Mouse (Mus musculus) 3T3-L1 (cell line): ENCODE results near the gene Cdc16.
A peak's percentile ranks its signal among the peaks of the same experiment; 100 is the strongest.
"Not testable (repeated sequence)": the region's sequence is repeated elsewhere in the genome, so short reads cannot be mapped to it uniquely, and the experiment has no call there.

ENCODE experiments used
- DNase-seq: peaks from one replicate; pipeline ENCODE4 v3.0.0-alpha.2; 2015; ENCODE audit warnings: low read depth, low spot score

Cdc16 gene

DNA sequence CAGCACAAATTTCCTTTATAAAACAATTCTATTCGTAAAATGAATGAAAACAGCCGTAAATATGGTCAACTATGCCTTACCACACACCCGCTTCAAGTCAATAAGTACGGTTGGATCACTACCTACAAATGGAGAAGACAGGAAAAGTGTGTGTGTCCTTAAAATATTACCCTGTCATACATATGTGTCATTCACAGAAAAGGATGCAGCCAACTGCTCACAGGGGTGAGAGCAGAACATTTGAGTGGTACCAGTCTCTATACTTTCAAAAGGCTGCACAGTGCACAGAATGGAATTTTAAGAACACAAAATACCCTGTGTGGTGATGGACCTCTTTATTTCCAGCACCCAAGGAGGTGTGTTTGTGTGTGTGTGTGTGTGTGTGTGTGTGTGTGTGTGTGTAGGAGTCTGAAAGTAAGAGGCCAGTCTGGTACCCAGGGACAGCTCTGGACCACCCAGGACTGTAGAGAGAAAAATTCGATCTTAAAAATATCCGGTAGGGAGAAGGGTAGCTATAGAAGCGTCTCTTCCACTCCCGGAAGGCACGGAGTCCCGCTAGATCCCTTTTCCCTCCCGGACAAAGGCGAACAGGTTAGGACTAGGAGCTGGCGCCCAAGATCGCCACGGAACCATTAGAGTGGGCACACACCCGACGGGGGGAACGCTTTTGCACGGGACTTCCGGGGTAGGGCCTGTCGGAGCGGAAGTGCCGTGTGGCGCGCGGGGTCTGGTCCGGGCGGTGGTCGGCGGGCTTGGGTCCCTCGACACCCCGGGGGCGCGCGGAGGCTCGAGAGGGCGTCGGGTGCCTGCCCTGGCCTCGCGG is at the start of gene Cdc16:
Gene Cdc16 (plus strand): TSS at position 695 of the 823 bp plus-strand sequence.
- peak; percentile 87 for DNase-seq

DNA sequence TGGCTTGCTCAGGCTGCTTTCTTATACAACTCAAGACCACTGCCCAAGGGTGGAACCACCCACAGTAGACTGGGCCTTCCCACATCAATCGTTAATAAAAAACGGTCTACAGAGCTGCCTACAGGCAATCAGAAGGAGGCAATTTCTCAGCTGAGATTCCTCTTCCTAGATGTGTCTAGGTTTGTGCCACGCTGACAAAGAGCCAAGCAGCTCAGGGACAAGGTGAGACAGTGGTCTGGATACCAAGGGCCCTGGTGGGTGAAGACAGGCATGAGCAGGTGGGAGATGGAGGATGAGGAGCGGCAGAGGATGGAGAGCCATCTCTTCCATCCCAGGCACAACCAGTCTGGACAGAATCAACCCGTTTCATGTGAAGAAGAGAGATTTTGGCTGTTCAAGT is 49.0 kb upstream of the Cdc16 start:
- no peak for DNase-seq

DNA sequence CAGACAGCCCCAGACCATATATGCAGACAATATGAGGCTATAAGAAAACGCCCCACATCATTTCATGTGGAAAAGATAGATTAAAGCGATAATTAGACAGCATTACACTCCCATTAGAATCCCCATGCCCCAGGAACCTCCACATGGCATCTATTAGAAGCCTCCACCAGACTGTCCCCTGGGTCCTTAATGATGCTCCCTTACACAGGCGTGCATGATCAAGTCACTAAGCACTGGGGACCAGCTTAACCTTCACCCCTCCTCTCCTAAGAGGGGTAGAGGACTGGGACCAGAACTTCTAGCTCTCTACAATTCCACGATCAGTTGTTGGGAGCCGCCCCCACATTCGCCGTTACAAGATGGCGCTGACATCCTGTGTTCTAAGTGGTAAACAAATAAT is 38.5 kb upstream of the Cdc16 start:
- DNase-seq = no peak

DNA sequence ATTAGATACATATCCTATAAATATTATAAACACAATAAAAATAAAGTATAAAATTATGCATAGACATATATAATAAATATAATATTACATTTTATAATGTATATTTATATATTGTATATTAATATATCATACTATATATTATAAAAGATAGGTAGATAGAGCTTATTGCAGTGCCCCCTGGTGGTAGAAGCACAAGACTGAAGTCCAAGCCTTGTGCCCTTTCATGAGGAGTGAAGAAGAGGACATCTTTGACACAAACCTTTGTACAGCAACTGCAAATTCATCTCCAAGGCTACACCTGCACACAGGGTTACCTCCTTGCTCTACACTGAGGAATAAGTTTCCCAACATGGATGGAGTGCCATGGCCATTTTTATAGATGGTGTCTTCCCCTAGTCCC is 31.8 kb upstream of the Cdc16 start:
- peak; percentile 79 for DNase-seq

DNA sequence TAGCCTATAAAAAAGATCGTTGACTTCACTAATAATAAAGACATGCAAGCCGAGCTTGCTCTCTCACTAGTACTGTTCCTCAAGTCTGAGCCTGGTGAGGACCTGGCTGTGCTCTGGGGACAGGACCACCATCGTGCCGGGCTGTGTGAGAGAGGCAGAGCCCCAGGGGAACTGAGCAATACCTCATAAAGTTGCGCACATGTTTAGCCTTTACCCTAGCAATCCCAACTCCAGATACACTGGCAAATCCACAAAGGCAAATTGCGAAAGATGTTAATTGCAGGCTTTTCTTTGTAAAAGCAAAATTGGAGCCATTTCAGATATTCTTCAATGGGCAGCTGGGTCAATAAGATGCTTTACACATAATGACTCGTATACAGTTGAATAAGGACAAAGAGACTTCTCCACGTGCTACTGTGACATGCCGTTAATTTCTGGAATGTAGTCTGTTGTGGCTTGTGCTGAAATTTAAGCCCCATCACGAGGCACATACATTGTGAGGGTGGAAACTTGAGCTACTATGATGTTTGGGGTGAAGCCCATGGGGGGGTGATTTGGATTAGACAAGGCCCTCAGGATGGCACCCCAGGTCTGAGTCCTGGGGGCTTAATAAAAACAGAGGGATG is 29.9 kb upstream of the Cdc16 start:
- DNase-seq = no peak

- DNase-seq = peak; percentile 28
Observed at GRCm38 (mm10) chr8:13740323-13740770, 17.1 kb upstream of the Cdc16 start.

- DNase-seq = no peak
Observed at GRCm38 (mm10) chr8:13740817-13741613, 16.5 kb upstream of the Cdc16 start.

GRCm38 (mm10) chr8:13746212-13746611 is 11.3 kb upstream of the Cdc16 start:
- not testable (repeated sequence) for DNase-seq

- peak; percentile 58 for DNase-seq
Observed at GRCm38 (mm10) chr8:13747626-13748025, 9.8 kb upstream of the Cdc16 start.

DNA sequence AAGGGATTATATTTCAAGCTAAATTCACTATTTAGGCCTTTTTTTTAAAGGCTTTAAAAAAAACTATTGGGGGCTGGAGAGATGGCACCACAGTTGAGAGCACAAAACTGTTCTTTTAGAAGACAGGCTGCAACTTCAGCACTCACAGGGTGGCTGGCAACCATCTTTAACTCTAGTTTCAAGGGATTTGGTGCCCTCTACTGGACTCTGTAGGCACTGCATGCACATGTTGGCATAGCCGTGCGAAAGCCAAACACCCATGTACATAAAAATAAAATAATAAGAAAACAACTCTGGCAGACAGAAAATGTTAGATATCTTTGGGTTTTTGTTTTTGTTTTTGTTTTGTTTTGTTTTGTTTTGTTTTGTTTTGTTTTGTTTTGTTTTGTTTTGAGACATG is 3.8 kb upstream of the Cdc16 start:
- DNase-seq = peak; percentile 89

DNA sequence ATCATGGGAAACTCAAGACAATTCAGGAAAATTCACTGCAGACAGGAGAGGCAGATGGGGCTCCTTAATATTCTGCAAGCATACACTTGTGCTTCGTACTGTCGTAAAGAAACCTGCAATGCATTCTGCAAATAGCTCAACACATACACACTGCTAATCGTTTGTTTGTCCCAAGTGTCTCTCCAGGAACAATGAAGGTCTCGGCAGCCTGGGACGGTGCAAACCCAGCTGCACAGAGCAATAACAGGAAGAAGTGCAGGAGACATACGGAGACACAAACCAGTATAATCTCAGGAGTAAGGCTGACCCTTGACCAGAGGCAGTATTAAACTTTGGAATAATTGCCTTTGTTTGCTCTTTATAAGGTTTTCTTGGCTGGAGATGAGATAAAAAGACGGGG is 996 bp upstream of the Cdc16 start:
- no peak for DNase-seq

- DNase-seq = peak; percentile 90
Observed at GRCm38 (mm10) chr8:13757805-13758727, 590 bp downstream of the Cdc16 start.

DNA sequence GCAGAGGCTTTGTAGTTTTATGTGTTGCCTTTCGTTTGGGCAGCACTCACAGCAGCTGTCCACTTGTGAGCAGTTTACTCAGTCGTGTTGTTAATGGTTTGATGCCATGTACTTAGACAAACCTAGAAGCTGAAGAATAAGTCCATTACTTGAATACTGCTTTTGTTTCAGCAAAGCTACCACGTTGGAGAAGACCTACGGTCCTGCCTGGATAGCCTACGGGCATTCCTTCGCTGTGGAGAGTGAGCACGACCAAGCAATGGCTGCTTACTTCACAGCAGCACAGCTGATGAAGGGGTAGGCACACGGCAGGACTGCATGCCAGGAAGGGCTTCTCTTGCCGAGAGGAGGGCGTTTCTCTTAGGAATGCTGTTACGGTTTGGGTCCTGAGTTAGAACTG is 11.7 kb downstream of the Cdc16 start:
- no peak for DNase-seq

DNA sequence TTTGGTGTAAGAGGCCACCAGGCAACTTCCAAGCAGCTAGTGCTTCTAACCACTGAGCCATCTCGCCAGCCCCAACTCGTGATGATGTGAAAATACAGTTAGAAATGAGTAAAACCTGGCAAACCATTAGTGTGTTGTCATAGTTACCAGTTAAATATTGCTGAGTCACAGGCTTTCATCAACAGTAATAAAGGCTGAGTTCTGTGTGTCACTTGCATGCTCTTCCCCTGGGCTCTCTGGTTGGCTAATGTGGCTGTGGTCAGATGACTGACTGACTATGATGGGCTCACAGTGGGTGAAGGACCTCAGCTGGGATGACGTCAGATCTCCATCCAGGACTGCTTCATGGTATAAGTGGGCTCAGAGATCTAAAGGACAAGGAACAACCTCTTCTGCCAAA is 23.1 kb downstream of the Cdc16 start:
- DNase-seq = peak; percentile 39

DNA sequence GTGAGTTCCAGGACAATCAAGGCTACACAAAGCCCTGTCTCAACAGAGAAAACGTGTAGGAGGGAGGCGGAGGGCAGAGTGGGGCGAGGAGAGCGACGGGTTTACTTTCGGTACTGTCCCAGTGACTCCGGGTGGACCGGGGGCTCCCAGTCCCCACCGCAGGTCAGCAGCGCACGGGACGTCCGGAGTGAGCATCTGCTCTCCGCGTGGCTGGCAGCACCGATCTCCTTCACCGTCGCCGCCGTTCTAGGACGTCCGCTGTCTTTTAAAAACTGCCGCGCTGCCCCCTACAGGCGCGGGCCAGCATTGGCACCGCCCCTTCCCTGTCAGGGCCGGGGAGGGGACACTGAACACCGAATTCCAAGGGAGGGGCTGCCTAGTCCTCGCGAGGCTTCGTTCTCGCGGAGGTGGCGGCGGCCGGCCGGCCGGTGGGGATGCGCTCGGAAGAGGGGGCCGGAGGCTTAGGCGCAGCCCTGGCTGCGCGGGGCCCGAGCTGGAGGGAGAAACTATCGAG is 27.8 kb downstream of the Cdc16 start, which contains the start of gene Upf3a:
Gene Upf3a (plus strand): TSS at position 366 of the 514 bp plus-strand sequence.
- peak; percentile 95 for DNase-seq

- peak; percentile 96 for DNase-seq
Observed at GRCm38 (mm10) chr8:13785764-13786299, 28.4 kb downstream of the Cdc16 start.

DNA sequence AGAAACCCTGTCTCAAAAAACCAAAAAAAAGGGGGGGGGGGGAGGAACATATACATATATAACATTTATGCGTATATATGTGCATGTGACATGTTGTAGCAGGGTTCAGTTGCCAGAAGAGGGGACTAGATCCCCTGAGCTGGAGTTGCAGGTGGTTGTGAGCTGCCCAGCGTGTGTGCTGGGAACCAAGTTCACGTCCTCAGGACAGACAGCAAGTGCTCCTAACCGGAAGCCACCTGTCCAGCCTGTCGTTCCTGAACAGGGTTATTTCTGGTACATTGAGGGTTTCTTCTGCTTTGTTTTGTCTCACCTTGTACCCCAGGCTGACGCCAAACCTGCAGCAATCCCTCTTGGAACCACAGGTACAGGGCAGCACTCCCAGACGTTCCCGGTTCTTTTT is 32.1 kb downstream of the Cdc16 start:
- DNase-seq = no peak

DNA sequence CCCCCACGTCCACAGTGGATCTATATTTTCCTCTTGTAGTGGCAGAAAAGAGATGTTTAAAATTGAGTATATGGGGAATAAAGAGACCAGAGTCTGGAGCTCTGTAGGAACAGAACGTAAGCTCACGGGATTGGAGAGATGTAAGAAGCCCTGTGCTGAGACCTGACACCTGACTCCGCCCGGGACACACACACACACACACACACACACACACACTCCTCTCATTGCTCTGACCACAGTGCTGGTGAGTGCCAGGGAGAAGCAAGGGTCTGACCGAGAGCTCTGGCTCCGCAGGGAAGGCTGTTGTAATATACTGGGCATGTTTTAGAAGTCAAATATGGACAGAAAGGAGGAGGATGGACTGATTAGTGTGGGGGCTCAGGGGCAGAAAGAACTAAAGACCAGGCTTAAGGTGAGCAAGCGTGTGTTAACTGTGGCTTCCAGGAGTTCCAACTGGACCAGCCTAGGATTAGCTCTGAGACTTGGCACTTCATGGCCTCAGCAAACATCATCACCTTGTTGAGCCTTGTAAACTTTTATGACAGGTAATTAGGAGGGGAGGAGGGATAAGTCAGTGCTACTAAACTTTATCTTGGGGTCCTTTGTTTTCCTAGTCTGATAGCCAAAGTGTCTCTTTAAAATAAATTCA is 35.7 kb downstream of the Cdc16 start:
- no peak for DNase-seq

- no peak for DNase-seq
Observed at GRCm38 (mm10) chr8:13793746-13794101, 36.2 kb downstream of the Cdc16 start.

DNA sequence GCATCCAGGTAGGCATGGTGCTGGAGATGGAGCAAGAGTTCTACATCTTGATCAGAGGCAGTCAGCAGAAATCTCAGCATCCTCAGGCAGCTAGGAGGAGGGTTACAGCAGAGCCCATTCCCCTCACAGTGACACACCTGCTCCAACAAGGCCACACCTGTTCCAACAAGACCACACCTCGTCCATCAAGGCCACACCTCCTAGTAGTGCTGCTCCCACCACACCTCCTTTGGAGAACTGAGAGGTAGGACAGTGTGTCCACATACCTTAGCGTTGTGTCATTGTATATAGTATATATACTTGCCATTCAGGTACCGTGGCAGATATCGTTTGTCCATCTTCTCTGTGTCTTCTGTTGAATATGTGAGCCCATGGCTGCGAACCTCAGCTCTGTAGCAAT is 40.2 kb downstream of the Cdc16 start:
- DNase-seq = no peak
